Mouse (Mus musculus): ENCODE measurements around the gene Scarf2.
A peak's percentile ranks its signal among the peaks of the same experiment; 100 is the strongest.

The Scarf2 gene

DNA sequence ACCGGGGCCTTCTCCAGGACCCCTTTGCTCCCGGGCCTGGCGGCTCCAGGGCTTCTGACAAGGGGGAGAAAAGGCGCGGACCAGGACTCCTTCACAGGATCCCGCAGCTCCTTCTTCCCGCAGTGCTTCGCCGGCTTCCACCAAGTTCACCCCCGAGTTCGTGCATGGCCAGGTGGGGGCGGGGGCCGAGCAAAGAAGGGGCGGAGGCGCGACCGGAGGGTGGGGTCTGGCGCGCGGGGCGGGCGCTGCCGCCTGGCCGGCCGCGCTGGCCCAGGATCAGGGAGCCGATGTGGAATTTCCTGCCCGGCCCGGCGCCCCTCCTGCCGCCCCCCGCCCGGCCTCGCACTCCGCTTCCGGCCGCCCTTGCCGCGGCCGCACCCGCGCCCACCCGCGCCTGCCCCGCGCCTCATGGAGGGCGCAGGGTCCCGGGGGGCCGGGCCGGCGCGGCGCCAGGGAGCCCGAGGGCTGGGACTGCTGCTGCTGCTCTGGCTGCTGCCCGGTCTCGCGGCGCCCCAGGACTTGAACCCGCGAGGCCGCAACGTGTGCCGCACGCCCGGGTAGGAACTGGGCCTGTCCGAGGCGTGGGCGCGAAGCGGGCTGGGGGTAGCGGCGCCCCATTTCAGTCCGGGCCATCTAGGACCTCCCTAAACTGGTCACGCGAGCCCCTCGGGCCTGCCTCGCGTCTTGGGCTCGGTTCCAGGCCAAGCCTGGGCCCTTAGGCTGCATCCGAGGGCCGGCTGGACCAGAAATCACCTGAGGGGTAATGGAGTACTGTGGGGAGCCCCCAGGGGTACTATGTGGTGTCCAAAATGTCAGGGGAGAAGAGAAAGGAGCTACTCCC, at the start of gene Scarf2:
Gene Scarf2 (plus strand): TSS at position 312 of the 841 bp plus-strand sequence.
- no peak for DNase-seq (ENCODE audit: low read depth, low spot score)

DNA sequence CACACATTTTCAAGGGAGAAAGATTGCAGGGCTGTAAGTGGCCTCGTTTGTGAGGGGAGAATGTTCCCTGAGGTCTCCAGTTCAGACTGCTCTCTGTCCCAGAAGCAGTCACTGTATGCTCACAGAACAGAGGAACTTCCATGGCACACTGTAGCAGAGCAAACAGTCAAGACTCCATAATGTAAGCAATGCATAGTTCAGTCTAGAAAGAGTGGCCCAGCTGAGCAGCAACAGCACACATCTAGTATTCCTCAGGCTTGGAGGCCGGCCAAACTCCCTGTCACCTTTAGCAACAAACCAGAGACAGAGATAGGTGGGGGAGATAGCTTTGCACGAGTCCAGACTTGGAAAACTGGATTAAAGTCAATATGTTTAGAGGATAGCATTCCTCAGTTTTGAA, 44.1 kb upstream of the Scarf2 start:
- DNase-seq (ENCODE audit: low read depth, low spot score), result no peak

DNA sequence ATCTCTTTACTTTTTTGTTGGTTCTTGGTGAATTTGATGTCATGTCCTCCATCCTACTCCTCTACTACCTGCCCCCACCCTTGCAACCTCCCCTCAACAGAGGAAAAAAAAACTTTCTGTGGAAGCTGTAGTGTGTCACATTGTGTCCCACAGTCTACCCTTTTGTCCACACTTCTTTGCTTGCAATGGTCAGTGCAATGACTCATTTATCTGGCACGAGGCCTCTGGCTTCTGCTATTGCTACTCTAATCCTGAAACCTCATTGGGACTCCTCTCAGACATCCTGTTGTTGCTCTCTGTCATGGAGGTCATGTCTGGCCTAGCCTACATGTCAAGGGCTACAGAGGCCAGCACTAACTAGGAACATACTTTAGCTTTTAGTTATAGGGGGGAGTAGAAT, 43.4 kb upstream of the Scarf2 start:
- no peak for DNase-seq (ENCODE audit: low read depth, low spot score)

DNA sequence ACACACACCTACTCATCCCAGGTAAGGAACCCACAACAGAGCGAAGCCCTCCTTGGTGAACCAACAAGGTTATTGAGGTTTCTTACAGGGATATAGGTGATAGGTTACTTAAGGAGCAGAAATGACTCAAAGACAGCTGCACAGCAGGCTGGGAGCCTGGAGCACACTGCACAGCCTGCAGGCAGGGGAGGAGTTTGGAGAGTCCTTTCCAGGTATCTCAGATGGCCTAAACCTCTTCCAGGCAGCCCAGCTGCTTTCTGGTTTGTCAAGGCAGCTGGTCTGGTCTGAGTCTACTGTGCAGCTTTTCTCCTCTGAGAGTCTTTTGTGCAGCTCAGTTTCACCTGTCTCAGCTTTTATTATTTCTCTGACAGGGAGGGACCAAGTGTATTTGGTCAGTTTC, 39.3 kb upstream of the Scarf2 start:
- DNase-seq (ENCODE audit: low read depth, low spot score), result no peak

DNA sequence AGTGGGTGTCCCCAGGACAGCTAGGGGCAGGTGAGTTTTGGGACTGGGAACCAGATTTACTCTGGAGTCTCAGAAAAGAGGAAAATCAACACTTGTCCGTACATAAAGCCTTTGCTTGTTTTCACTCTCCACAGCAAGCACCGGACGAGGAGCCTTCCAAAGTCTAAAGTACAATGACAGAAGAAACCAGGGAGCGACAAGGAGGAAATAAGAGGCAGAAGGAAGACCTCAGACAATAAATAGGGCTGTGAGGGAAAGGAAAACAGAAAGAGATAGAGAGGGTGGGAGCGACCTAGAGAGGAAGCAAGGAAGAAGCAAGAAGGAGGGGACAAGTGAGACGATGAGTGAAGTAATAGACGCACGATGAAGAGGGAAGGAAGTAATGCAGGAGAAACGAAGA, 38.2 kb upstream of the Scarf2 start:
- no peak for DNase-seq (ENCODE audit: low read depth, low spot score)

DNA sequence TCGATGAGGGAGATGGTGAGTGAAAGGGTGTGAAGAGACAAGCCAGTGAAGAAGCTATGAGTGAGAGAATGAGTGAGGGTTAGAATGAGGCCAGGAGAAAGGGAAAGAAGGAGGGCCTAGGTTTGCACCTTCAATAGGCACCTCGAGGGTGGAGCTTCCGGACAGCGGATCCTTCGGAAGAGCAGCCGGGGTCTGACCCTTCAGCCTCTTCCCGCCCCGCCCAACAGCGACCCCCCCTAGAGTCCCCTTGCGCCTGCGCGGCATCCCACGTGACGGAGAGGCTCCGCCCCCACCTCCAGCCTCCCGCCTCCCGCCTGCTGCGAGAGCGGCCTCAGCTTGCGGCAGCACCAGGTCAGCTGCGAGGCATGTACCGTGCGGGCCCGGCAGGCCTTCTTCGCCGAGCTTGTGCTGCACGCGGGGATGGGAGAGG, 37.7 kb upstream of the Scarf2 start, which contains the start of gene Klhl22:
Gene Klhl22 (plus strand): TSS at position 275 of the 430 bp plus-strand sequence.
- DNase-seq (ENCODE audit: low read depth, low spot score), result peak; percentile 89

DNA sequence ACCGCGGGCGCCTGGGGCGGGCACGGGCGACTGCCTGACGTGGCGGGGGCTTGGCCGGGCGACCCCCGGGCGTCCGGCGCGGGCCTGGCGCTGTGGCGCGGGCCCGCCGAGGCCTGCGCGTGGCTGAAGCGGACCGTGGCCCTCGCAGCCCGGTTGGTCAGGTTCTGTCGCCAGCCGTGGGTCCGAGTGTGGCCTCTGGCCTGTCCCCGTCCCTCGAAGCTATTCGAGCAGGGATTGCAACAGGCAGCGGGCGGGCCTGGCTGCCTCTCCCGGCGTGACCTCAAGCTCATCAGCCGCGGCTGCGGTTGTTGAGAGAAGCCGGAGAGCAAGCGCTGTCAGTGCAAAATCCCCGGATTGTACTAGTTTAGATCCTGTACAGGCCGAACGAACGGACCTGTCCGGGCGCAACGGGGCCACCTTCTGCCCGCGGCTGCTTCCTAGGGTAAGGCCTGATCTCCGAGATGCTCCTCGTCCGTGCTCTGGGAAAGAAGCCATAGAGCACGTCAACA, 37.2 kb upstream of the Scarf2 start:
- peak; percentile 45 for DNase-seq (ENCODE audit: low read depth, low spot score)

DNA sequence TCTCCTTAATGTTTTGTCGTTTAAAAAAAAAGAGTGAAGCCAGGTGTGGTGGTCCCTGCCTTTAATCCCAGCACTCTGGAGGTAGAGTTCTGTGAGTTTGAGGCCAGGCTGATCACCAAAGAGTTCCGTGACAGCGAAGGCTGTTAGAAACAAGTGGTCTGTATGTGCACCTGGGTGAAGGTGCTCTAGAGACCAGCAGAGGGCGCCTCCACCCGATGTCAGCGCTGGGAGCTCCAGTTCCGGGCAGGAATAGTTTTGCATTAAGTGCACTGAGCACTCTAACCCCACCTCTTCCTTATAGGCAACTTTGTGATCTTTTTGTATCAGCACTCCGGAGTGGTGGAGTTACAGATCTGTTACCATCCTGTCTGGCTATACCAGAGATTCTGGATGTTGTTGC, 36.4 kb upstream of the Scarf2 start:
- DNase-seq (ENCODE audit: low read depth, low spot score), result peak; percentile 60

DNA sequence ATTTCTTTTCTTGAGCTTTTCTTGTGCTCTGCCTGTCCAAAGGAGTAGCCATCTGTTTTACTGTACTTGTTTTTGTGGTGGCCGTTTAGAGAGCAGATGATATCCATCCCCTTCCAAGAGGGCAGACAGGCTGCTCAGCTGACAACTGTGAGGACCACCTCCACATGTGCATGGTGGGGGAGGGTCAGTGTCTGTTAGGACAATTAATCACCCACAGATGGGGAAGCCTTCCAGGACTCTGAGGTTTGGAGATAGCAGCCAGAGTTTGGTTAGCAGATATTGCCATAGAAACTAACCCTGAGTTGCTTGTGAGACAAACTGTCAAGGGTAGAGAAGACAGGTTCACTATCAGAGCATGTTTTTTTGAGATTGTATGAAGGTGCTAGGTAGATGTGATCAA, 36.0 kb upstream of the Scarf2 start:
- no peak for DNase-seq (ENCODE audit: low read depth, low spot score)

DNA sequence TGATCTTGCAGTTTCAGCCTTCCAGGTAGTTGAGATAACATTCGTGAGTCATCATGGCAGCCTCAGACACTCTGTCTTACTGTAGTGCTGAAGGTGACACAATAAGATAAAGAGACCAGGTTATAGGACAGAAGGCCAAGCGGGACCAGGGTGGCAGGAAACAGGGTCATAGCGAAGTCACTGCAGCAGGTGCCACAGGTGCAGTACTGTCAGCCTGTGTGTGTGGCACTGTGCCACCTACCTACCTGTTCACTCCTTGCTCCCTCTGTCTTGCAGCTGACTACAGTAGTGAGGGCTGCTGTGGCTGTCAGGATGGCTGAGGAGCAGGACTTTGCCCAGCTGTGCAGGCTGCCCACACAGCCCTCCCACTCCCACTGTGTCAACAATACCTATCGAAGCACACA, 33.0 kb upstream of the Scarf2 start:
- no peak for DNase-seq (ENCODE audit: low read depth, low spot score)

DNA sequence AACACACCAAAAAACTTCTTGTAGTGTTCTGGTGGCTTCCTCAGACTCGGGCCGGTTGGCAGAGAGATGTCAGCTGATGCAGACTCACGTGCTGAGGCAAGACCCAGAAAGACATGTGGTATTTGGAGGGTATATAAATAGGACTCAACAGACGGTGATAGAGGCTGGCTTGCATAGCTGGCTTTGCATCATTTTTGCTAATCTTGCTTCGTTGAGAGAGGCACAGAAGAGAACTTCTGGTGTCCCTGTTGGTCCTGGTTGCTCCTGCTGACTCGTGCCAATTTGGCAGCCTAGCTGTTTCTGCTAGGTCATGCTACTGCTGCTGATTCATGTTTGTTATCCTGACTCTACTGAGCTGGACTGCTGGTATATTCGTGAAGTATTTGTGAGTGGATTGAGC, 28.2 kb upstream of the Scarf2 start:
- DNase-seq (ENCODE audit: low read depth, low spot score), result no peak

DNA sequence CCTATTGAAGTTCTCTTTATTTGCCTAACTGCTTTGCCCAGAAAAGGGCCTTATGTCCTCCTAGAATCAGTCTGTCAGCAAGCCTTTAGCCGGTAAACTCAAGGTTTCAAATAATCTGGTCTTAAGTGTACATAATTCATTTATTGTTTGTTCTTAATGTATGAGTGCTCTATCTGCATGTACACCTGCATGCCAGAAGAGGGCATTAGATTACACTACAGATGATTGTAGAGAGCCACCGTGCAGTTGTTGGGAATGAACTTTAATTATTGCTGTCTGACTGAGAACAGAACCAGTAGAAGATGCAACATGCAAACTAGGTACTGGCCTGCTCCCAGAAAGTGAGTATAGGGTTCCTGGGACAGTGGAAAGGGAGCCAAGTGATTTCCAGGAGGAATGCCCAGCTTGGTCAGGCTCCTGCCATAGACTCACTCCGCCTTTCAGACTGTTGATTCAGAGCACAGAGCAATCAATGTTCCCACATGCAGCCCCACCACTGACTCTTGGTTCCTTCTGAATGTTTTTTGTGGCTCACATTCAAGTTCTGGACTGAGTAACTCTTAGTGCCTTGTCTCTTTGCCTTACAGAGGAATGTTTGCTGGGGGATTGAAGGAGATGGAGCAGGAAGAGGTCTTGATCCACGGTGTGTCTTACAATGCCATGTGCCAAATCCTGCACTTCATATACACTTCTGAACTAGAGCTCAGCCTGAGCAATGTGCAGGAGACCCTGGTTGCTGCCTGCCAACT, 25.8 kb upstream of the Scarf2 start:
- no peak for DNase-seq (ENCODE audit: low read depth, low spot score)

DNA sequence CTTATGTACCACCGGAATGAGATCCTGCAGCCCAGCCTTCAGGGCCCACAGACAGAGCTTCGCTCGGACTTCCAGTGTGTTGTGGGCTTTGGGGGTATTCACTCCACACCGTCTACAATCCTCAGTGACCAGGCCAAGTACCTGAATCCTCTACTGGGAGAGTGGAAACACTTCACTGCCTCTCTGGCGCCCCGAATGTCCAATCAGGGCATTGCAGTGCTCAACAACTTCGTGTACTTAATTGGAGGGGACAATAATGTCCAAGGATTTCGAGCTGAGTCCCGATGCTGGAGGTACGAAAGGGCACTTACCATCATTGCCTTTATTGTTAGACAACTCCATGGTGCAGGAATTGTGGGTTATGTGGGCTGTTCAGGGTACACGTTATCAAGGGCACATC, 20.3 kb upstream of the Scarf2 start:
- DNase-seq (ENCODE audit: low read depth, low spot score), result peak; percentile 44

DNA sequence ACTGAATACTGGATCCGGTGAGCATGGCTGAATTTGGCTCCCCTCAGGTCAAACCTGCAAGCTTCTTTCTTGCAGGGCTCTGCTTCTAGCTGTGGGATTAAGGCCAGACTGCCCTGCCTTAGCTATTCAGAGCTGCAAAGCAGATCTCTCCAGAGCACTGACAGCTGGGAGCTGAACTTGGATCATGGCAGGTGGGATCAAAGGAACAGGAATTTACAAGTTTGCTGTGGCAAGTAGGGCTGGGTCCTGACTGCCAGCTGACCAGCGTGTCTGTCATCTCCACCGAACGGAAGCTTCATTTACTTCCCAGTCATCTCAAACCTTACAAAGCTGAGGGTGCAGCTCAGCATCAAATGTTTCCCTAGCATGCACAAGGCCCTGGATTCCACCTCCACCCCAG, 18.9 kb upstream of the Scarf2 start:
- no peak for DNase-seq (ENCODE audit: low read depth, low spot score)

DNA sequence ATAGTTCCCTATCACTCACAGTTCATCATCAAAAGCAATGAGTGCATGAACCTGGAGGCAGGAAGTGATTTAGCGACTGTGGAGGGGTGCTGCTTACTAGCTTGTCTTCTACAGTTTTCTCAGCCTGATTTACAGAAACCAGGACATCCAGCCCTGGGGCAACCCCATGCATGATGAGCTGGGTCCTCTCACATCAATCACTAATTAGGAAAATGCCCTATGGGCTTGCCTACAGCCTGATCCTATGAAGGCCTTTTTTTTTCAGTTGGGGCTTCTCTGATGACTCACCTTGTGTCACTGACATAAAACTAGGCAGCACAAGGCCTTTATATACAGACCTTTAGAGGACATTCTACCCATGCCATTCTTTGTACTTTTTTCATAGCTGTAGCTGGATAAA, 17.4 kb upstream of the Scarf2 start:
- no peak for DNase-seq (ENCODE audit: low read depth, low spot score)

DNA sequence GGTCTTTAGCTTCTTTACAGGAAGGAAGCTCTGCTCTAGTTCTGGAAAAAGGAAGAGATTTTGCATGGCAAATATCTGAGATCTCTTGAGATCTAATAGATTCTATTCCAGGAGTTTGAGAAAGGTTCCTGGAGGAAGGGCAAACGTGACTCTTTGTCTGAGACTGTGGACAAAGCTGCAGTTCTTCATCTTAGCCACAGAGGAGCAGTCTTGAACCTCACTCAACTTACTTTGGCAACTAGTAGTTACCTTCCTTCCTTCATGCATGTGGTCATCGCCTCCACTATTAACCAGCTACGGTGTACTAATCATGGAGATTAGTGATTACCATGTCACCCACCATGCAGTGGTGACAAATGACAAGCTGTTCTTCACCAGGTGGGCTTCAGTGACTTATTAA, 11.7 kb upstream of the Scarf2 start:
- no peak for DNase-seq (ENCODE audit: low read depth, low spot score)

DNA sequence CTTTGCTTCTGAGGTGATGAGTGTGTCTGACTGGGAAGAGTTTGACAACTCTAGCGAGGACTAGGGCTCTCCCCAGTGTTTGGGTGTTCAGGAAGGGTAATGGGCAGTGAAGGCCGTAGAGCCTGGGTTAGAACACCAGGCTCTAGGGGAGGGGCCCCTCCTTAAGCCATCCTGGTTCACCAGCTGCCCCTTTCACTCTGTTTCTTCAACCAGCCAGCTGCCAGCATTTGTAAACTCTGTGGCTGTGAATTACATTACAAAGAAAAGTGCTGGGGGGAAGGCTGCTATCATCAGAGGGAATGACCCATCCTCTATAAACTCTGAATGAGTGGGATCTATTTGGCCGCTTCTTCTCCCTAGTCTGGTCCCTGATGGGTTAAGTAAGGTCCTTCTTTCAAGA, 4.4 kb upstream of the Scarf2 start:
- no peak for DNase-seq (ENCODE audit: low read depth, low spot score)

DNA sequence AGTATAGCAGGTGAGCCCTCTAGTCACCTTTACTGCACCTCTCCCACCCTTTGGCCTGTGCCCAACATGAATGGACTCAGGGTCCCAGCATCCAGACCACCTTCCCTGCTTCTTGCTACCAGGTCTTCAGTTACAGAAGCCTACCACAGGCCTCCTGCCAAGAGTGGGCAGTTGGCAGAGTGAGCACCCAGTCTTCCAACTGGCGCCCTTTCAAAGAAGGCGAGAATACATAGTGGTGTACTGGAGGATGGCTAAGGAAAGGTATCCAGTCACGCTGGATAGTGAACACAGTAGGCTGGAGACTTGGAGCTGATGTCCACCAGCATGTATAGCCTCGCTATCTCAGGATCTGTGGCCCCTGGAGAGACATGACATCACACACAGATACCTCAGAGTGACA, 3.0 kb upstream of the Scarf2 start:
- DNase-seq (ENCODE audit: low read depth, low spot score), result no peak

DNA sequence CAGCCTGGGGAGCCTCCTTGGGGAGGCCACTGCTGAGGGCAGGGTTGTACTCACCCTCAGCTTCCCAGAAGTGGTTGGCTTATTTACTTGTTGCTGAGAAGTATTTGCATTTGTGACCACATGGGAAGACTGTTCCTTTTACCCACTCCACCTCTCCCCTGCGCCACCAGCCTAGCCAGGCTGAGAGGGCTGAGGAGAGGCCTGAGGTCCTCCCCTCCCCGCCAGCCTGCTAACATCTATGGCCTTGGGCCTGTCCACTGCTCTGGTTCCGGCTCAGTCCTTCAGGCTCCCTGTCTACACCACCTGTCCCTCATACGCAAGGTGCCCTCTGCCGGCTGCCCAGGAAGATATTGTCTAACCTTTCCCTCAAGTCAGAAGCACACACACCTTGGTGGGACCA, 1.4 kb upstream of the Scarf2 start:
- no peak for DNase-seq (ENCODE audit: low read depth, low spot score)

DNA sequence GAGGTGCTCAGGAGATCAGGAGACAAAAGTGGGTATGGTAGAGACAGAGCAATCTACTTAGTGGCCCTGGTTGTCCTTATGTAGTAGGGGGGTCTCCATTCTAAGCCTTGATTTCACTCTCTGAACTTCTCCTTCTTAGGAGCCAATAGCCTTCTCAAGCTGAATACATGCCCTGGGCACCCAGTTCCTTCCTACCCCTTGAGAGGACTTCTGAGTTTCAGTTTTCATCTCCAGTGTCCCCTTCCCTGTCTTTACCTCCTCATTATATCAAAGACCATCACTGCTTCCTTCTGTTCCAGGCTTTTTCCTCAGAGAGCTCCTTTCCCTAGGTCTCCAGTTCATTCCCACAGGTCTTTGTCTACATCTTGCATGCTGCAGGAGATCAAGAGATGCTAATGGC, 563 bp upstream of the Scarf2 start:
- no peak for DNase-seq (ENCODE audit: low read depth, low spot score)

DNA sequence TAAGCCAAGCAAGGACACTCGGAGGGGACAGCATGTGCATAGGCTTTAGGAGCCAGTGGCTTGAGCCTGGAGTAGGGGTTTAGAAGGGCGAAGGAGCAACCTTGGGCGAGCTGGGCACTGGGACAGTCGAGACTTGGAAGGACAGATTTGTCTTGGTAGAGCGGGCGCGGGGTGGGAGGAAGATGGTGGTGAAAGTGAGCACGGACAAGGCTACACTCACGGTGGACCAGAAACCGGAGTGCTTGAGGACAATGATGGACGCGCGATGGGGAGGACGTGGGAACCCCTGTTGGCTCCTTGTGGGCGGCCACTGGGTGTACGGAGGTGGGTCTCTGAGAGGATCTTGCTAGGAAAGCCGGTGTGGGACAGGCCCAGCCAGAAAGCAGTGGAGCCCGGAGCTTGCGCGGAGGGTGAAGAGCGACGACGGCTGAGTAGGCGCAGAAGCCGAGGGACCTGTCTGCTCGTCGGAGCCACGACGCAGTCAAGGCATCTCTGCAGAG, 780 bp downstream of the Scarf2 start:
- peak; percentile 40 for DNase-seq (ENCODE audit: low read depth, low spot score)

DNA sequence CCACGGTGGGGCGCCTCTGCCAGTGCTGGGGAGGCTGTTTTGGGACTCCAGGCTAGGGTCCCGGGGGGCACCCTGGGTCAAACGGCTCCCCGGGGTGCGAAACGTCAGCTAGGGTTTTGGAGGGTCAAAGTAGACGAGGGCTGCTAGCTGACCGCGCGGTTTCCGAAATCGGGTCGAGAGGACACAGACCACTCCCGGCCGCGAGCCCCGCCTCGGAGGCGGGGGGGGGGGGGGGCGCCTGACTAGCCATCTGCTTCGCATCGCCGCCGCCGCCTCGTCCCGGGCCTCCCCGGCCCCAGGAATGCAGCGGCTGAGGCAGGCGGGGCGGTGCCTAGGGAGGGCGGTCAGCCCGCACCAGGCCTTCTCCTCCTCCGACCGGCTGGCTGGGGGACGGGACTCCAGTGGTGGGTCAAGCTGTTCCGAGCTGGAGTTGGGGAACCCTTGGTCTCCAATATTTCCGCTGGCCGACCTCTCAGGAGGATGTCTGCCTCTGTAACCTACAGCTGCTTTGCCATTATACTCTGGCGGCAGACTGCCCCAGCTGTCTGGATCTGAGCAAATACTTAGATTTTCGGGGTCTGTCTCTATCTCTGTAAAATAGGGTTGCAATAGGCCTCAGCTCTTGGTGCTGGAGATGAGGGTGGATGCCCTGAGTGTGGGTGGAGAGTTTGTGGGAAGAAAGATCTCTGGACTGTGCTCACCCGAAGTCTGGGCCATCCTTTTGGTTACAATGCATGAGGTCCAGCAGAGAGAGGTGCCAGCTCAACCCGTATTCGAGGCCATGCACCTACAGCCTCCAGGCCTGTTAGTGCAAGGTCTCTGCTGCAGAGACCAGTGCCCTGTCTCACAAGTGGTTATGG, 1.5 kb downstream of the Scarf2 start:
- no peak for DNase-seq (ENCODE audit: low read depth, low spot score)
